Mouse (Mus musculus) heart, adult 10 weeks (tissue): ENCODE measurements around the gene Pgc. TPM values are rescaled to one million over a fixed set of nuclear protein-coding genes. Genes with fewer than 3 reads are reported as not detected.

Source experiments
- polyA plus RNA-seq: library from polyadenylated mRNA; stranded (reverse); fragments of 350-450 nt; fragmentation: Illumina TruSeq; extraction: RNeasy Lipid Tissue Mini Kit (QIAGEN cat#74804); gene quantifications from one replicate; pipeline ENCODE4 v1.2.3, GENCODE M21; 2014; ENCODE audit warnings: low read depth, low replicate concordance

The Pgc gene
- not detected for polyA plus RNA-seq

GRCm38 (mm10) chr17:47726566-47726965 is at the start of gene Pgc:
Pgc (plus strand) TSS chr17:47726842.

GRCm38 (mm10) chr17:47688344-47688607 is 38.4 kb upstream of the Pgc start, which contains the start of gene Tomm6:
Tomm6 (minus strand) TSS chr17:47688386.

GRCm38 (mm10) chr17:47688608-47689575 is 37.8 kb upstream of the Pgc start, which contains the start of gene Frs3:
Frs3 (plus strand) TSS chr17:47689030.

GRCm38 (mm10) chr17:47694442-47694502 is 32.4 kb upstream of the Pgc start, which contains the start of gene Gm21981:
Gm21981 (minus strand) TSS chr17:47694455.

GRCm38 (mm10) chr17:47694503-47695336 is 31.9 kb upstream of the Pgc start, which contains the start of gene Prickle4:
Prickle4 (minus strand) TSS chr17:47694736.

GRCm38 (mm10) chr17:47736856-47737255 is 10.2 kb downstream of the Pgc start, which contains the start of gene Tfeb:
Tfeb (plus strand) TSS chr17:47737030.

Other genes with a start within 250 kb of the Pgc start
- 13.7 TPM for gene Taf8, start 224.6 kb upstream of the Pgc start, polyA plus RNA-seq
- 62.7 TPM for gene Ccnd3, start 221.8 kb upstream of the Pgc start, polyA plus RNA-seq
- gene Bysl, start 115.3 kb upstream of the Pgc start, polyA plus RNA-seq, result 16.3 TPM
- 19.7 TPM for gene Med20, start 115.3 kb upstream of the Pgc start, polyA plus RNA-seq
- gene Gm20517, start 115.3 kb upstream of the Pgc start, polyA plus RNA-seq, result 2.2 TPM
- 2.6 TPM for gene Usp49, start 96.2 kb upstream of the Pgc start, polyA plus RNA-seq
- gene Tomm6, start 38.5 kb upstream of the Pgc start, polyA plus RNA-seq, result 89.7 TPM
- 6.2 TPM for gene Frs3, start 37.8 kb upstream of the Pgc start, polyA plus RNA-seq
- gene Gm21981, start 32.4 kb upstream of the Pgc start, polyA plus RNA-seq, result 0.63 TPM
- 2.8 TPM for gene Prickle4, start 32.1 kb upstream of the Pgc start, polyA plus RNA-seq
- 29.8 TPM for gene Tfeb, start 10.2 kb downstream of the Pgc start, polyA plus RNA-seq
- gene Mdfi, start 107.8 kb downstream of the Pgc start, polyA plus RNA-seq, result 4.4 TPM
- gene Foxp4, start 197.8 kb downstream of the Pgc start, polyA plus RNA-seq, result 8.5 TPM